Mouse (Mus musculus): ENCODE data around the gene Pon1. TPM values are rescaled to one million over a fixed set of nuclear protein-coding genes. Genes with fewer than 3 reads are reported as not detected.

The Pon1 gene
- polyA plus RNA-seq, 1 experiment from 2014 or later: not detected

GRCm38 (mm10) chr6:5155313-5155927 is 38.3 kb downstream of the Pon1 start:
- no peak overlapping the region for H3K27ac ChIP-seq (ENCODE audit: low read length)
- WGBS: 65% methylated on average over 1 of the region's 1 CpGs
- H3K4me3 ChIP-seq (ENCODE audit: low read length): no peak overlapping the region

GRCm38 (mm10) chr6:5154786-5155185 is 39.0 kb downstream of the Pon1 start:
- Histone ChIP-seq H3K4me1 (ENCODE audit: control insufficient read depth, insufficient read depth, low read length) (peaks cover 26% of the 10 kb centered on the region), H3K36me3 (ENCODE audit: control insufficient read depth, insufficient read depth) (peaks cover 2% of the 10 kb centered on the region), H3K4me2 (ENCODE audit: low read depth, low read length) (no peak overlapping the region), H3K9me3 (replicated peaks; ENCODE audit: control insufficient read depth, low read length) (no peaks in the 10 kb centered on the region), H3K27ac (ENCODE audit: low read length) (no peak overlapping the region), H3K4me3 (ENCODE audit: low read length) (no peak overlapping the region), H3K27me3 (ENCODE audit: control insufficient read depth, insufficient read depth, low read length) (no peaks in the 10 kb centered on the region), H3K9ac (ENCODE audit: low read length) (no peak overlapping the region)
- WGBS: 79% methylated on average over 6 of the region's 6 CpGs
- no peak for ATAC-seq (replicated peaks; ENCODE audit: extremely low read depth, insufficient read depth, low FRiP score)

More at GRCm38 (mm10) chr6:5155313-5155927, 38.3 kb downstream of the Pon1 start:
- Histone ChIP-seq H3K4me1 (ENCODE audit: control insufficient read depth, insufficient read depth, low read length) (peaks cover 22% of the 10 kb centered on the region), H3K9me3 (replicated peaks; ENCODE audit: control insufficient read depth, low read length) (no peaks in the 10 kb centered on the region), H3K9ac (ENCODE audit: low read length) (no peak overlapping the region), H3K4me2 (ENCODE audit: low read depth, low read length) (no peak overlapping the region), H3K36me3 (ENCODE audit: control insufficient read depth, insufficient read depth) (peaks cover 2% of the 10 kb centered on the region), H3K27me3 (ENCODE audit: control insufficient read depth, insufficient read depth, low read length) (no peaks in the 10 kb centered on the region)
- no peak for ATAC-seq (replicated peaks; ENCODE audit: extremely low read depth, insufficient read depth, low FRiP score)

GRCm38 (mm10) chr6:5152185-5152584 is 41.6 kb downstream of the Pon1 start:
- H3K4me1 ChIP-seq (ENCODE audit: control insufficient read depth, insufficient read depth, low read length): peaks cover 26% of the 10 kb centered on the region
- H3K9ac ChIP-seq (ENCODE audit: low read length): no peak overlapping the region
- H3K36me3 ChIP-seq (ENCODE audit: control insufficient read depth, insufficient read depth): no peaks in the 10 kb centered on the region; the same call in none of the 2 replicates
- ATAC-seq (replicated peaks; ENCODE audit: extremely low read depth, insufficient read depth, low FRiP score): 0 out of 2 replicates have a peak, but pooled peaks have one; percentile 20
- peak overlapping the region; percentile 8; the same call in 1 of the 2 replicates for H3K4me2 ChIP-seq (ENCODE audit: low read depth, low read length)
- 44% methylated on average over 2 of the region's 2 CpGs for whole genome bisulfite sequencing
- peak overlapping the region; percentile 74 for H3K27ac ChIP-seq (ENCODE audit: low read length)
- H3K9me3 ChIP-seq (replicated peaks; ENCODE audit: control insufficient read depth, low read length): no peaks in the 10 kb centered on the region
- no peak overlapping the region for H3K4me3 ChIP-seq (ENCODE audit: low read length)
- no peaks in the 10 kb centered on the region for H3K27me3 ChIP-seq (ENCODE audit: control insufficient read depth, insufficient read depth, low read length)

GRCm38 (mm10) chr6:5151171-5151570 is 42.6 kb downstream of the Pon1 start:
- H3K27me3 ChIP-seq (ENCODE audit: control insufficient read depth, insufficient read depth, low read length): no peaks in the 10 kb centered on the region
- WGBS: 42% methylated on average over 4 of the region's 4 CpGs
- H3K4me1 ChIP-seq (ENCODE audit: control insufficient read depth, insufficient read depth, low read length): peaks cover 26% of the 10 kb centered on the region
- no peak overlapping the region for H3K4me3 ChIP-seq (ENCODE audit: low read length)
- no peak overlapping the region for H3K4me2 ChIP-seq (ENCODE audit: low read depth, low read length)
- peak overlapping the region; percentile 74 for H3K27ac ChIP-seq (ENCODE audit: low read length)
- no peaks in the 10 kb centered on the region for H3K9me3 ChIP-seq (replicated peaks; ENCODE audit: control insufficient read depth, low read length)
- 0 out of 2 replicates have a peak, but pooled peaks have one; percentile 46 for ATAC-seq (replicated peaks; ENCODE audit: extremely low read depth, insufficient read depth, low FRiP score)
- no peak overlapping the region for H3K9ac ChIP-seq (ENCODE audit: low read length)
- no peaks in the 10 kb centered on the region; the same call in none of the 2 replicates for H3K36me3 ChIP-seq (ENCODE audit: control insufficient read depth, insufficient read depth)

GRCm38 (mm10) chr6:5149941-5150340 is 43.8 kb downstream of the Pon1 start:
- no peaks in the 10 kb centered on the region for H3K9me3 ChIP-seq (replicated peaks; ENCODE audit: control insufficient read depth, low read length)
- 53% methylated on average over 2 of the region's 2 CpGs for WGBS
- no peak overlapping the region for H3K4me2 ChIP-seq (ENCODE audit: low read depth, low read length)
- 0 out of 2 replicates have a peak, but pooled peaks have one; percentile 18 for ATAC-seq (replicated peaks; ENCODE audit: extremely low read depth, insufficient read depth, low FRiP score)
- no peak overlapping the region for H3K9ac ChIP-seq (ENCODE audit: low read length)
- H3K4me3 ChIP-seq (ENCODE audit: low read length): no peak overlapping the region
- H3K4me1 ChIP-seq (ENCODE audit: control insufficient read depth, insufficient read depth, low read length): peaks cover 26% of the 10 kb centered on the region
- no peaks in the 10 kb centered on the region; the same call in none of the 2 replicates for H3K36me3 ChIP-seq (ENCODE audit: control insufficient read depth, insufficient read depth)
- no peaks in the 10 kb centered on the region for H3K27me3 ChIP-seq (ENCODE audit: control insufficient read depth, insufficient read depth, low read length)
- H3K27ac ChIP-seq (ENCODE audit: low read length): no peak overlapping the region

GRCm38 (mm10) chr6:5147488-5148142 is 46.1 kb downstream of the Pon1 start:
- no peak overlapping the region for H3K4me3 ChIP-seq (ENCODE audit: low read length)
- H3K27ac ChIP-seq (ENCODE audit: low read length): no peak overlapping the region
- H3K27me3 ChIP-seq (ENCODE audit: control insufficient read depth, insufficient read depth, low read length): no peaks in the 10 kb centered on the region
- no peaks in the 10 kb centered on the region for H3K9me3 ChIP-seq (replicated peaks; ENCODE audit: control insufficient read depth, low read length)
- no peak for ATAC-seq (replicated peaks; ENCODE audit: extremely low read depth, insufficient read depth, low FRiP score)
- 52% methylated on average over 13 of the region's 13 CpGs for WGBS
- H3K36me3 ChIP-seq (ENCODE audit: control insufficient read depth, insufficient read depth): no peaks in the 10 kb centered on the region
- H3K9ac ChIP-seq (ENCODE audit: low read length): no peak overlapping the region
- H3K4me1 ChIP-seq (ENCODE audit: control insufficient read depth, insufficient read depth, low read length): peaks cover 23% of the 10 kb centered on the region
- no peak overlapping the region for H3K4me2 ChIP-seq (ENCODE audit: low read depth, low read length)

- Histone ChIP-seq H3K27me3 (ENCODE audit: control insufficient read depth, insufficient read depth, low read length) (no peaks in the 10 kb centered on the region), H3K27ac (ENCODE audit: low read length) (no peak overlapping the region), H3K9me3 (replicated peaks; ENCODE audit: control insufficient read depth, low read length) (no peaks in the 10 kb centered on the region), H3K4me1 (ENCODE audit: control insufficient read depth, insufficient read depth, low read length) (no peaks in the 10 kb centered on the region), H3K4me3 (ENCODE audit: low read length) (no peak overlapping the region), H3K9ac (ENCODE audit: low read length) (no peak overlapping the region), H3K4me2 (ENCODE audit: low read depth, low read length) (no peak overlapping the region), H3K36me3 (ENCODE audit: control insufficient read depth, insufficient read depth) (no peaks in the 10 kb centered on the region; the same call in 1 of the 2 replicates)
- no peak for ATAC-seq (replicated peaks; ENCODE audit: extremely low read depth, insufficient read depth, low FRiP score)
- 85% methylated on average over 9 of the region's 9 CpGs for WGBS
These were observed 54.1 kb downstream of the Pon1 start for GRCm38 (mm10) chr6:5139666-5140065.

GRCm38 (mm10) chr6:5138875-5139631 is 54.7 kb downstream of the Pon1 start:
- H3K4me3 ChIP-seq (ENCODE audit: low read length): no peak overlapping the region
- H3K9me3 ChIP-seq (replicated peaks; ENCODE audit: control insufficient read depth, low read length): no peaks in the 10 kb centered on the region
- no peak overlapping the region for H3K9ac ChIP-seq (ENCODE audit: low read length)
- no peak for ATAC-seq (replicated peaks; ENCODE audit: extremely low read depth, insufficient read depth, low FRiP score)
- H3K27me3 ChIP-seq (ENCODE audit: control insufficient read depth, insufficient read depth, low read length): no peaks in the 10 kb centered on the region
- no peak overlapping the region for H3K27ac ChIP-seq (ENCODE audit: low read length)
- 86% methylated on average over 12 of the region's 12 CpGs for WGBS
- no peaks in the 10 kb centered on the region; the same call in 1 of the 2 replicates for H3K36me3 ChIP-seq (ENCODE audit: control insufficient read depth, insufficient read depth)
- no peaks in the 10 kb centered on the region for H3K4me1 ChIP-seq (ENCODE audit: control insufficient read depth, insufficient read depth, low read length)
- H3K4me2 ChIP-seq (ENCODE audit: low read depth, low read length): no peak overlapping the region

All from heart, embryonic 16.5 days (tissue).